Mouse (Mus musculus): Measurements from ENCODE around the gene C5ar2.

C5ar2 gene

GRCm38 (mm10) chr7:16198540-16198939 is 45.4 kb downstream of the C5ar2 start:
- DNase-seq (ENCODE audit: low read depth), result no peak

- DNase-seq (ENCODE audit: low read depth), result no peak
These were observed 46.8 kb downstream of the C5ar2 start for GRCm38 (mm10) chr7:16197166-16197565.

- no peak for DNase-seq (ENCODE audit: low read depth)
These were observed 47.3 kb downstream of the C5ar2 start for GRCm38 (mm10) chr7:16196616-16197015.

GRCm38 (mm10) chr7:16193702-16194101 is 50.3 kb downstream of the C5ar2 start:
- peak; percentile 67 for DNase-seq (ENCODE audit: low read depth)

GRCm38 (mm10) chr7:16192315-16192714 is 51.6 kb downstream of the C5ar2 start:
- DNase-seq (ENCODE audit: low read depth), result peak; percentile 90

- no peak for DNase-seq (ENCODE audit: low read depth)
These were observed 56.5 kb downstream of the C5ar2 start for GRCm38 (mm10) chr7:16187494-16187893.
